Mouse (Mus musculus) G1E-ER4 (cell line): ENCODE results near the gene Gm19345. TPM values are rescaled to one million over a fixed set of nuclear protein-coding genes. Genes with fewer than 3 reads are reported as not detected.

Source experiments
- GATA1 ChIP-seq: IDR thresholded peaks from one replicate; pipeline ENCODE4 v1.8.0; 2012; ENCODE audit warnings: low read length, inconsistent platforms
- polyA plus RNA-seq: library from polyadenylated mRNA; stranded (reverse); fragments of >175 nt; gene quantifications from 2 replicates; pipeline ENCODE4 v1.2.3, GENCODE M21; 2012

The Gm19345 gene
- polyA plus RNA-seq, 1 experiment: not detected

DNA sequence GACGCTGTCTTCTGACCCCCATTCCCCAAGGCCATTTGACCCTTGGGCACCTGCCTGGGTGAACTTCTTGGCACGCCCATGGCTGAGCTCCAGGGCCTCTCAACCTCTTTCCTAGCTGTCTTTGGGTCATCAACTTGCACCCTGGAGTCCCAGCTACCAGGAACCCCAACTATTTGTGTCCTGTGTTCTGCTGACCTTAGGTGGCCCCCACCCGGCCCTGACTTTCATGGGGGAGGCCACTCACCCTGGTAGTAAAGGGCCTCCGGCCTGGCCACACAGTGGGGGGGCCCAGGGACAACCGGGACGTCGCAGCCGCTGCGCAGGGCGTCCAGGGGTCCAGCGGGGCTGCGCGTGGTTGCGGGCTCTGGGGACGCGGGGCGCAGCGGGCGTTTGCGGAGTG is 29.6 kb upstream of the Gm19345 start:
- TF ChIP-seq GATA1: no peak

DNA sequence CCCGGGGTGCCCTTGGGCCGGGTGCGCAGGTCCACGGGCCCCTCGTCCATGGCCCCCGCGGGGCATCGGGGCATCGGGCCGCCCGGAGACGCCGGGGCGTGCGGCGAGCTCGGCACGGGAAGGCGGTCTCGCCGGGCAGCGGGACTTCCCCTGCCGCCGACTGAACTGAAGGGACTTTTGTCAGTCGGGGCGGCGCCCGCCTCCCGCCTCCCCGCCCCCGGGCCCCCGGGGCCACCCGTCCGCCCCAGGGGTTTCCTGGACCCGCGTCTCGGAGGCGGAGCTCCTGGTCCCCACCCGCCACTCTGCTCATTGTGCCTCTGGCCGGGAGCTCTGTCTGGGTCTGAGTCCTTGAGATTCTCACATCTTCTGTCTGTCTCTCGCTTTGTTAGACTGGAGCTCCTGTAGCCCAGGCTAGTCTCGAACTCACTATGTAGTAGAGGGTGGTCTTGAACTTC is 29.2 kb upstream of the Gm19345 start, which contains the start of gene Bcl3:
TSS of gene Bcl3 (minus strand) at position 167 of the 455 bp plus-strand sequence.
- TF ChIP-seq GATA1: no peak

DNA sequence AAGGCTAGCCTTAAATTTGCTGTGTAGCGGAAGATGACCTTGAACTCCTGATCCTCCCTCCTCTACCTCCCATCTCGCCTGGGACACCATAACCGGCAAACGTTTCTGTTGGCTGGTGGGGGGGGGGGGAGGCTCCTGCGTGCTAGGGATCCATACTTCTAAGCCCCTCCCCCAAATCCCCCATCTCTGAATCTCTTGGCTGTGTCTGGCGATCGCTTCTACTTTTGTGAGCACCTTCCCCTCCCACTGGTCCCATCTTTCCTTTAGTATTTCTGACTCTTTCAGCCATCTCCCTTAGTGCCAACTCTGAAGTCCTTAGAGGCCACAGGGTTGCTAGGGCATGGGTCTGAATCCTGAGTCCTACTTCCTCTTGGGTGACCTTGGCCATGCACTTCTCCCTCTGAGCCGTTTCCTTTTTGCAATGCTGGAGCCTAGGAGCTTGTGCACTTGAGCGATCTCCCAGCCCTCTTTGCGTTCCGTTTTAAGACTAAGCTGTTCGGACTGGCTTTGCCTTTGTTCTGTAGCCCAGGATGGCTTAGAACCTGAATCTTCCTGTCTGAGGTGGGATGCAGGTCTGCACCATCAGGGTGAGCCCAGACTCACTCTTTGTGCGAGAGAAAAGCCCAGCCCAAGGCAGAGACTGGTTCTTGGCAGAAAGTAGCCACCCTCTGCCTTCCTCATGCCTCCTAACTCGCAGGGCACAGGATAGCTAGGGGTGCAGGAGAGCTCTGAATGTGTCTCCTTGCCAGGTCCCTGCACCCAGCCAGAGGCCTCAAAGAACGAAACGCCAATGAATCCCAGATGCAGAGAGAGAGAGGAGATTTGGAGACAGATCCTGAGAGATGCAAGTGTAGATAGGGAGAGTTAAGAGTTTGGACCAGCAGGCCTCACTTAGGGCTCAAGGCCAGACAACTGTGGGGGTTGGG is 28.3 kb upstream of the Gm19345 start:
- no peak for TF ChIP-seq GATA1

DNA sequence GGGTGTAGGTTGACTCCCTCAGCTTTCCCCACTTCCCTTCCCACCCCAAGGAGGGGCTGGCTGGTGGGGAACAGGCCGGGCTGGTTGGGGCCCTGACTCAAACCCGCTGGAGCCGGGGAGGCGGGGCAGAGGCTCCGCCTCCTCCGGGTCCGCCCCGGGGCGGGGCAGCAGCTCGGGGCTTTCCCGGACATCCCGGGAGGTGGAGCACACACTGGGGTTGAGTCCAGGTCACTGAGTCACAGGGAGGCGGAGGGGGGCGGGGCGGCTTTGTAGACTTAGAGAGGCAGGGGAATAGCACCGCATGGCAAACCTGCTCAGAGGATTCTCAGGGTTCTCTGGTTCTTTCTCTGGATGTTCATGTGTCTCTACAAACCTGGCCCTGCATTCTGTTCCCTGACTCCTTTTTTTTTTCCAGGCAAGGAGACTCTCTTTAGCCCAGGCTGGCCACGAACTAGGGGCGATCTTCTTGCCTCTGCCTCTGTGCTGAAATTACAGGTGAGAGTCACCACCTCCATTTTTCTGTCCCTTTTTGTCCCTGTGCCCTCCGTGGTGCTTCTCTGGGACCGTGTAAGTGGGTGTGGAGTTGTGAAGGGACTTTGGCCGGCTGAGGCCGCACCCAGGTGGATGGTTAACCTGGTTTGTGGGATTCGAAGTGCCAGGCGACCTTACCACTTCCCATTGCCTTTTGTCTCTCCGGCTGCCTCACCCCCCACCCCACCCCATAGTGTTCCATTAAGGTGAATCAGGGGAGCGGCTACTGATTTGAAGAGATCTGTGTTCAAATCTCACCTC is 27.4 kb upstream of the Gm19345 start:
- TF ChIP-seq GATA1: no peak

DNA sequence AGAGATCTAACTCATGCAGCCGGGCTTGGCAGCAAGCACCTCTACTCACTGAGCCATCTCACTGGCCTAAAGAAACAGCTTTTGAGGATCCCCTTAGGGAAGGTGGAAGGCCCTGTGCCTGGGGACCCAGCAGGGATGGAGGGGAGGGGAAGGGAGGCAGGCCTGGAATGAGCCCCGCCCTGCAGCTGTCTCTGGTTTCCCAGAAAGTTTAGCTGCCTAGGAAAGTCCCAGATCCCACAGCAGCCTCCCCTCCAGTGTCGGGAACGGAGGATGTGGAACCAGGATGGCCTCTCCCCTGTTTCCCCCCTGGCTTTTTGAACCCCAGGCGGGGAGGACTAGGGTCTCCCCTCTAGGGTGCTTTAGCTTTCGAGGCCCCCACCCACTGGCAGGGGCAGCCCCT is 25.0 kb upstream of the Gm19345 start:
- no peak for TF ChIP-seq GATA1

DNA sequence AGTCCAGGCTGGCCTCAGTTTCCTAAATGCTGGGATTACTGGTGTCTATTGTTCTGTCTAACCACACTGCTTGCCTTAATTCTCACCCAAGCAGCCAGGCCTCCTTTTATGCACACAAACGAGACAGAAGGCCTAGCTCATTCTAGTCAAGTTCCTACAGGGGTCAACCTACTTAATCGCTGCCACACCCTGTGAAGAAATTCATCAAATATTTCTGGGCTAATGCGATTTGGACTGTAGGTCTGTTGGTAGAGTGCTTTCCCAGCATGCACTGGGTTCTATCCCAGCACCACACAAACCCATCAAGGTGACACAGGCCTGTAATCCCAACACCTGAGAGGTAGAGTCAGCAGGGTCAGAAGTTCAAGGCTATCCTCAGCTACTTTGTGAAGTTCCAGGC is 22.1 kb upstream of the Gm19345 start:
- TF ChIP-seq GATA1: no peak

DNA sequence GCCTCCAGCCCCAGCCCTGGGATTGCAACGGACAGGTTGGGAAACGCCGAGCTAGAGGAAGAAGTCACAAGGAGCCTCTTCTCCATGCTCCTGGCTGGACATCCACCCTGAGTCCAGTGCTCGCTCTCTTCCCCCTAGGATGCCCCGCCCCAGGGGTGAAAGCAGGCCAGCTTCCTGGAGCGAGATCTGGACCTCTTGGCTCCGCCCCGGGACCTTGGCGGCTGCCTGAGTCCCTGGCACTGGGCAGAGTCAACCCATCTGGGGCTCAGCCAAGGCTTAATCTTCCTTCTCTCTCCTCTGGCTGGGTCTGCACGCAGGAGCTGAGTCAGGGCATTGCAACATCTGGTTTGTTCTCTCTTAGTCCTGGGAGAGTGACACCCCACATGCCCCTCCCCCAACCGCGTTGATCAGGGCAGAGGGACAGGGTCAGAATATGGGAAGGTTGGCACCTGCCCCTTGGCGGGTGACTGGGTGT is 21.1 kb upstream of the Gm19345 start:
- no peak for TF ChIP-seq GATA1

DNA sequence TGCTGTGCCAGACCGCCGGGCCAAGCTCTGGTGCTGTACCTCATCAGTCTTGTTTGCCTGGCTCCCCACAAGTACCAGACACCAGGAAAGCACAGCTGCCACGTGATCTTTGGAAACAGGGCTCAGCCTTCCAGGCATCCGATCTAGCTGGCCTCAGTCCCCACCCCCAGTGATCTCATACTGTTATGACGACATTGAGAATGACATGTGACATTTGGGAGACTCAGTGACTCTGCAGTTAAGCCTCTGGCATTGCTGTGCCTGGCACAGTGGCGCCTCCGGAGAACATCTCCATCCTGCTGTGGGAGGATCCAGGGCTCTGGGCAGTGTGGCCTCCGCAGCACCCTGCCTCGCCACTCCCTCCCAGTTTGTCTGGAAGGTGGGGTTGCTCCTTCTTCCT is 20.0 kb upstream of the Gm19345 start:
- no peak for TF ChIP-seq GATA1

DNA sequence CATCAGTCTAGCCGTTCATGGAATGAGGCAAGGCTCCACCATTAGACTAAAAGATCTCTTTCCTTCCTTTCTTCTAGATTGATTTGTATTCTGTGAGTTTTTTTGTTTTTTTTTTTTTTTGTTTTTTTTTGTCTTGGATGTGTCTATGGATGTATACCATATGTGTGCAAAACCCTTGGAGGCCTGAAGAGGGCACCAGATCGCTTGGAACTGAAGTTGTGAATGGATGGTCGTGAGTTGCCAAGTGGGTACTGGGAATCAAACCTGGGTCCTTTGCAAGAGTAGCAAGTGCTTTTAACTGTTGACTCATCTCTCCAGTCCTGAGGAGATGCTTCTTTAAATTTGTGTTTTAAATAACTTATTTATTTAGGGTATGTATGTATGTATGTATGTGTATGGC is 17.7 kb upstream of the Gm19345 start:
- TF ChIP-seq GATA1: no peak

DNA sequence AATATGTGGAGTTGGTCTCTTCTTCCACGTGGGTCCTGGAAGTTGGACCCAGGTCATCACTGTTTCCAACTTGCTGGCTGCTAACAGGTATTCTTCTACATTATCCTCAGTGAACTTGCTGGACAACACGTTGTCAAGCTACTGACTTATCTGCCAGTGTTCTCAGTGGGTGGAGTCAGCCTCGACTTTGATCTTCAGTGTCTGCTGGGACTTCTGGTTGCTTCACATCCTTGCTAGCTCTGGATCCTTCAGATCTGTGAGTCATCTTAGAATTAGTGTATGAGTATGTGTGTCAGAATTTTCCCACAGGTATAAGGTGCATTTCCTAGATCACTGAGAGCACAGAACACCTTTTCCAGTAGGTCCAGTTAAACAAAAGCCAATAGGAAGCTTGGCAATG is 15.0 kb upstream of the Gm19345 start:
- no peak for TF ChIP-seq GATA1

DNA sequence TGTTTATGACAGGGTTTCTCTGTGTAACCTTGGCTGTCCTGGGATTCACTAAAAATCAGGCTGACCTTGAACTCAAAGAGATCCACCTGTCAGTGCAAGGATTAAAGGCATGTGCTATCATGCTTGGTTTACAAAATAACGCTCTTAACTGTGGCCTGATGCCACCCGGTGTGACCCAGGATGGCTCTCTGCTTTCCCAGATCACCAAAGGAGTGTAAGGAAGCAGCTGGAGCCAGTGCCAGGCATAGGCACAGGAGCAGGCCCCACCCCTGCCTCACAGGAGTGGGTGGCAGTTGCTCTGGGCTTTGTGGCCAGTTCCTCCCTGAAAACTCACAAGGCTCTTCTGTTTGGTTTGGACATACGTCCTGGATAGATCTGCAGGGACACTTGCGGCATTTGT is 11.4 kb upstream of the Gm19345 start:
- TF ChIP-seq GATA1: no peak

DNA sequence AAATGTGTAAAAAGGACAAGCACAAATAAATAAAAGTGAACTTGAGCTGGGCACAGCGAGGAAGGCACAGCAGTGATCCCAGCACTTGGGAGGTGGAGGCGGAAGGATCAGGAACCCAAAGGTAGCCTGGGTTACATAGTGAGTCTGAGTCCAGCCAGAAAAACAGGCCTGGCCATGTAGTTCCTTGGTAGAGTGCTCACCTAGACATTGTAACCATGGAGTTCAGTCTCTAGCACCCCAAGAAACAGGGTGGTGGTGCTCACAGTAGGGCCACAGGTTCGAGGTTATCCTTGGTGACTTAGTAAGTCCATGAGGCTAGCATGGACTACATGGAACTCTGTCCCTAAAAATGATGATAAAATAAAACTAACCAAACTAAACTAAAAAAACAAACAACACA is 10.9 kb upstream of the Gm19345 start:
- no peak for TF ChIP-seq GATA1

DNA sequence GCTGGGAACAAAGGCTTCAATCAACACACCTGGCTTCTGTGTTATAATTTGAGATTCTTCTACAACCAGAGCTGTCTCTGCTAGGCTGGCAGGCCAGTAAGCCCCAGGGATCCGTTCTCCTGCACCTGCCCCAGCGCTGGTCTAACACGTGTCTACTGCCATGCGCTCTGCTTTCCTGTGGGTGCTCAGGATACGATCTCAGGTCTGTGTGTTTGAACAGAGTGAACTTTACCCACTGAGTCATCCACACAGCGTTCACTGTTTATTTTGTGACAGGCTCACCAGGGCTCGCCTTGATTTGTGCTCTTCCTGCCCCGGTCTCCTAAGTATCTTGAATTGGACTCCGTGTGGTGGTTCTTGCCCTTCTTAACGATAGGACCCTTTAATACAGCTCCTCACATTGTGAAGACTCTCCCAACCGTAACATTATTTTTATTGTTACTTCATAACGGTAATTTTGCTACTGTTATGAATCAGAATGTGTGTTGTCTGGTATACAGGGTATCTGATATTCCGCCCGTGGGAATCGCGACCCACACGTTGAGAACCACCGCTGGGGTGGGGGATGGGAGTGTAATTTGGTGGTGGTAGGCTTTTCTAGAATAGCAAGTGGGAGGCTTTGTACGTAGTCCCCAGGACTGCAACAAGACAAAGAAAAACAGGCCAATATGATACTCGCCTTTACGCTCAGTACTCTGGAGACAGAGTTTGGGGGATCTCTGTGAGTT is 10.0 kb upstream of the Gm19345 start:
- no peak for TF ChIP-seq GATA1

DNA sequence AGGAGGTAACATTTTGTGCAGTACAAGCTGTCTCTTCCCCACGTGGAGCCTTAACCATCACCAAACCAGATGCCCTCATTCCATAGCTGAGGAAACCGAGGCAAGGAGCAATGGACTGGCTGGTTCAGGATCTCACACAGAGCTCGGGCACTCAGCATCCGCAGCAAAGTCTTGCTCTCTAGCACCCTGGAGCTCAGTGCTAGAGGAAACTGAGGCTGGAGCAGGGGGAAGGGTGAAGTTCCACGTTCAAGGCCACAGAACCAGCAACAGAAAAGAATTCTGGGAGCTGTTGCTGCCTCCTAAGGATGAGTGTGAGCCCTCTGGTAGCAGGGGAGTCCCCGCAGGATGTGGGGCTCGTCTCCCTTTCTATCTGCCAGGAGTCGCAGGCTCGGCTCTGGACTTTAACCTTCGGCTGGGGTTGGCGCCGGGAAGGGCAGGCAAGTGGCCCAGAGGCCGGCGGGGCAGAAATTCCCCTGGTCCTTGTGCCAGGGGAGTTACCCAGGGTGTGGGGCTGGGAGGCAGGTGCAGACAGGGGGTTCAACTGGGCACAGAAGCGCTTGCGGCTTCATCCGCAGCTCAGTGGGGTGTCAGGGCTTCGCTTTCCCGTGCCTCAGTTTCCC is 8.8 kb upstream of the Gm19345 start:
- no peak for TF ChIP-seq GATA1

DNA sequence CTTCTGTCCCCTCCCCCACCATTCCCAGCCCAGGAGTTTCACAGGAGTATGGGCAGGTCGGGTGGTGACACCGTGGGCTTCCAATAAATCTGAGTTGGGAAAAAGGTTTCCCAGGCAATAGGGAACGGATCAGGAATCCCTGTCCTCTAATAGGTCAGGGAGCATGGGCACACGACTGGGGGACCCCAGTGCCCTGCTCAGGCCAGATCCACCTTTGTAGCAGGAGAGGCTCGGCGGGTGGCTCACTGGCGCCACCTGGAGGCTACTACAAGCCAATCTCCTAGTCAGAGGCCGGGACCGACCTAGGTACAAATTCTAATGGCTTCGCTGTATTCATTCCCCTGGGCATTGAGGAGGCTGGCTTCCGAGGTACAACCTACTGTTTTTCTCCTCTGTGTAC is 8.2 kb upstream of the Gm19345 start:
- TF ChIP-seq GATA1: no peak
